Mouse (Mus musculus): ENCODE results near the gene Tmem269.

Gene Tmem269

GRCm38 (mm10) chr4:119178331-119178730 is 39.7 kb downstream of the Tmem269 start:
- DNase-seq: no peak

- DNase-seq: no peak
These were observed 40.3 kb downstream of the Tmem269 start for GRCm38 (mm10) chr4:119177702-119178101.

DNA sequence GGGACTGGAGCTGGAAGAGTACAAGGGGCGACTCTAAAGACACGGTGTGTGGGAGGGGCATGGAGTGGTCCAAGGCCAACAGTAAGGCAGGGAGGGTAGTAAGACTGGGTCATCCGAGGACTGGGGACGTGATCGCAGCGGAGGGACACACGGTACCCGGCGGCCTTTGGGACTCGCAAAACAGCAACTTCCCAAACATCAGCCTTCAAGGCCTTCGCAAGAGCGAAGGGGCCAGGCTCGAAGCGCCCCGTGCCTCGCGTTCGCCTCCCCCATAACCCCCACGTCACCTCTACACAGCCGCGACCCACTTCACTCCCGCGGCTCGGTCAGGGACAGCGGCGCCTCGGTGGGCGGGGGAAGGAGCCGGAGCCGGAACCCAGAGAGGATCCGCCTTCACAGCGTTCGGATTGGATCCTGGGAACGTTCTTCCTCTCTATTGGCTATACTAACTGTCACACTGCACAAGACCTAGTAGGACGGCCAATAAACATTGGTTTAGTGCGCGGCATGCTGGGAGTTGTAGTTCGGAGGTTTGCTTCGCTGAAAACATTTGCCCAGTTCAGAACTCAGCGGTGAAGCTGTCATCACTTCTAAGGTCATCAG is 44.1 kb downstream of the Tmem269 start, which contains the start of gene Zfp691:
Gene Zfp691 (minus strand): TSS at position 345 of the 603 bp plus-strand sequence.
- DNase-seq: peak; percentile 94

GRCm38 (mm10) chr4:119172919-119173650 is 44.9 kb downstream of the Tmem269 start:
- peak; percentile 42 for DNase-seq

DNA sequence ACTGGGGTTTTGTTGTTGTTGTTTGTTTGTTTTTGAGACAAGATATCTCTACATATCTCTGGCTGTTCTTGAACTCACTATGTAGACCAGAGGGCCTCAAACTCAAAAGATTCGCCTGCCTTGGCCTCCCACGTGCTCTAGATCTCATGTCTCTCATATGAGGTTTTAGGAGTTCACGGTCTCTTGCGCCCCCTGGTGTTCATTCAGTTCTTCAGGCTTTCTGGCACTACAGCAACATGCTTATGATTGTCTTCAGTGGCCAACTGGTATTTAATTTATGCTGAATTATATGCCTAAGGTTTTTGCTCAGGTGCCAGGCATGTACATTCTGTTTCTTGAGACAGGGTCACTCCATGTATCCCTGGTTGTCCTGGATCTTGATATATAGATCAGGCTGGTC is 50.4 kb downstream of the Tmem269 start:
- peak; percentile 69 for DNase-seq

- no peak for DNase-seq
These were observed 50.9 kb downstream of the Tmem269 start for GRCm38 (mm10) chr4:119167068-119167467.

DNA sequence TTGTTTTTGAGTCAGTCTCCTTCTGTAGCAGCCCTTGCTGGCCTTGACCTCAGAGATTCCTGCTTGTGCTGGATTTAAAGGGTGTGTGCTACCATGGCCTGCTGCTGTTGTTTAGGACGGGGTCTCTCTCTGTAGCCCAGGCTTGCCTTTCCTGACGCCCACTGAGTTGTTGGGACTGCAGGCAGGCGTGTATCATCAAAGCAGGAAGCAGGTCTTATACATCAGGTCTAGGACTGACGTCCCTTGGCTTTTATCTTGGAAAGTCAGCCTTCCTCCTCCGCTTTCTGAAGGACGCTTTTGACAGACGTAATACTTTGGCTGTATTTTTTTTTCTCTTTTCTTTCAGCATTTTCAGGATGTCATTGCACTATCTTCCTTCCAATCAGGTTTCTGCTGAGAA is 52.1 kb downstream of the Tmem269 start:
- no peak for DNase-seq

GRCm38 (mm10) chr4:119162990-119163389 is 55.0 kb downstream of the Tmem269 start:
- no peak for DNase-seq

DNA sequence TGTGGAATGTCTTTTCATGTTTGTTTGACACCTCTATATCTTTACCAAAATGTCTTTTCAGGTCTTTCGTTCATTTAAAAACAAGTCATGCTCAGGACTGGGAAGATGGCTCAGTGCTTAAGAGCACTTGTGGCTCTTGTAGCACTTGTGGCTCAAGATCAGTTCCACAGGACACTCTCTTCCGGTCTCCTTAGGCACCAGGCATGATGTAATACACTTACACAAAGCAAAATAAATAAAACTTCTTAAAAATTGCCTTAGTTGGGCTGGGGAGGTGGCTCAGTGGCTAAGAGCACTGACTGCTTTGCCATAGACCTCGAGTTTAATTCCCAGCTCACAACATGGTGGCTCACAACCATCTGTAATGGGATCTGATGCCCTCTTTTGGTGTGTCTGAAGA is 56.7 kb downstream of the Tmem269 start:
- no peak for DNase-seq

DNA sequence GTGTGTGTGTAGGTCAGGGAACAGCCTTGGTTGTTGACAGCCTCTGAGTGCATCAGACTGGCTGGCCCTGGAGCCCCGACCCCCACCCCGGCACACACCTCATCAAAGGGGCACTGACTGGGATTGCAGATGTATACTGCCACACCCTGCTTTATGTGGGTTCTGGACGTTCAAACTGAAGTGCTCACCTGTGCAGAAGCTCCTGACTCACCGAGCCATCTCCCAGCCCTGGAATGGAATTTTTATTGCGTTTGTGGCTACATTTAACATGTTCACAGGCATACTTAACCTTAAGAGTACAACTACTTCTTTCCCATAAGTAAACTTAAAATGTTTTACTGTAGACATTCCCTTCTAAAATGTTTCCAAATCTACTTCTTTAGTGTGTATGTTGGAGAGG is 60.1 kb downstream of the Tmem269 start:
- DNase-seq: no peak

- no peak for DNase-seq
These were observed 60.8 kb downstream of the Tmem269 start for GRCm38 (mm10) chr4:119157186-119157585.

All from right cerebral cortex, postnatal 25 days (tissue).